Mouse (Mus musculus) lung, postnatal 4 days (tissue): Measurements from ENCODE around the gene Babam2.

Experiments
- DNase-seq, 2 experiments: peaks; one replicate each; pipeline ENCODE4 v3.0.0; 2021

Babam2 gene

GRCm38 (mm10) chr5:32089481-32089880 lies 392.0 kb downstream of the Babam2 start:
- no peak for DNase-seq

DNA sequence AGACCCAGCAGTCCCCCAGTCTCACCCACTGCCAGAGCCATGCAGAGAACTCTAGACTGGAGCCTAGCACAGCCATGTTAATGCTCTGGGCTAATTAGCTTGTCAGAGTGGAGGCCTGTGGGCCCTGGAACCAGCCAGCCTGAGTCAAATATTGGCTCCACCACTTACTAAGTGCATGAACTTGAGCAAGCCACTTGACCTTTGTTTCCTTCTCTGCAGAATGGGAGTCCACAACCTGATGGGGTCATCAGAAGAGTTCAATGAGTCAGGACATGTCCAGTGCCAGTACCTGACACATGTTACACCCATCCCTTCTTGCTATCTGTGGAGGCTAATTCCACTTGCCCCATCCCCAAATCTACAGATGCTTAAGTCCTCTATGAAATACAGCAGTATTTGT lies 394.8 kb downstream of the Babam2 start:
- DNase-seq = no peak

GRCm38 (mm10) chr5:32098691-32099090 lies 401.2 kb downstream of the Babam2 start:
- DNase-seq = peak in 1 of 2 experiments; percentile 46

- peak; percentile 65 to 76 for DNase-seq
Measured at GRCm38 (mm10) chr5:32102484-32102883, 405.0 kb downstream of the Babam2 start.

DNA sequence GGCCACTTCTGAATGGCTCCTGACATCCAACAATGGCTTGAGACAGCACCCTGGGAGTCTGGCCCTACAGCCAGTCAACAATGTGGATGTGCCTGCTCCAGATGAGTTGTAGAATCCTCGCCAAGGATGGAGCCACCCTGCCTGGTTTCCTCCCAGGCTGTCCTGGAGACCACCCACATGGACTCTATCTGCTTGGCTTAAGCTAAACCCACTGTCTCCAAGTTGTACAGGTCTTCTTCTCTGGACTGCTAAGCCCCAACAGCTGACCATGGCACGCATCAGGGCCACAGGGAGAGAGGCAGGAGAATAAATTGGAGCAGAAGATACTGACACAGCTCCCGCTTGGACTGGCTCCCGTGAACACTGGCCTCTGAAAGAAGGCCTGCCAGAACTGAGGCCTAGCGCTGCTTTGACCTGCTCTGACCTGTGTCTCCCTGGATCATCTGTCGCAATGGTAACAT lies 405.5 kb downstream of the Babam2 start:
- peak in 1 of 2 experiments; percentile 34 for DNase-seq

DNA sequence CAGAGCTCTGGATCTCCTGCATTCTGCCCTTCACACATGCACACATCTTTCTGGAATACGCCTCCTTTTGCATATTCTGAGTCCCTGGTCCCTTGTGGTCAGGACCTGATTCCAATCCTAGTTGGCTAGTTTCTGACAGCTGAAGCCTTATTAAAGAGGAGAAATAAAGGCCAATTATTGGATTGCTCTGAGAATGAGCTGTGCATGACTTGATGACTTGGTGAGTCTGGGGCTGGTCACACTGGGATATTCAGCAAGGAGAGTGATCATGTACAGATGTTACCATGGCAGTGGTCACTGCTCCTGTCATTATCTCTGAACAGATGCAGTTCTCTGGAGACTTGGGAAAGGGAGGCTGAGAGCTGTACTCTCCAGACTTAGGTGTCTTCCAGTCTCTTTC lies 406.1 kb downstream of the Babam2 start:
- DNase-seq = no peak

- DNase-seq = peak in 1 of 2 experiments; percentile 39
Measured at GRCm38 (mm10) chr5:32104119-32104990, 406.9 kb downstream of the Babam2 start.

GRCm38 (mm10) chr5:32106473-32107140 lies 409.1 kb downstream of the Babam2 start:
- no peak for DNase-seq

GRCm38 (mm10) chr5:32110651-32111050 lies 413.2 kb downstream of the Babam2 start:
- no peak for DNase-seq

- peak in 1 of 2 experiments; percentile 36 for DNase-seq
Measured at GRCm38 (mm10) chr5:32112206-32112916, 414.9 kb downstream of the Babam2 start.

- DNase-seq = peak in 1 of 2 experiments; percentile 46
Measured at GRCm38 (mm10) chr5:32120901-32121376, 423.5 kb downstream of the Babam2 start.

- peak in 1 of 2 experiments; percentile 30 for DNase-seq
Measured at GRCm38 (mm10) chr5:32121936-32122335, 424.5 kb downstream of the Babam2 start.

DNA sequence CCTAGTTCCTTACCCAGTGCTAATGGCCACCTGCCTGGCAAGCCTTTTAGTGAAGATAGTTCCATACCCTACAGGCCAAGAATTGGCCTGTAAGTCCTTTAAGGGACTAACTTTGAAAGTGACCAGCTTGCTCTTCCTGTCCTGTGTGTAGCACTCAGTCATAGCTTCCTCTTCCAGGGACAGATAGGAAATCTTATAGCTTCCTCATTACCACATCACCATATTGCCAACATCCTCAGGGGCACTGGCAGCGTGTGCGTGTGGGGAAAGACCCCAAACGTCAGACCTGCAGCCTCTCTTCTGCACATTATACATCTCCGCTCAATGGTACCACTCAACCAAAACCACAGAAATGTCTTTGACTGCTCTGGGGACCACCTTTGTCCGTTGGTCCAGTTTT lies 424.9 kb downstream of the Babam2 start:
- no peak for DNase-seq

- DNase-seq = no peak
Measured at GRCm38 (mm10) chr5:32124957-32125356, 427.5 kb downstream of the Babam2 start.

GRCm38 (mm10) chr5:32127226-32127625 lies 429.7 kb downstream of the Babam2 start:
- no peak for DNase-seq

DNA sequence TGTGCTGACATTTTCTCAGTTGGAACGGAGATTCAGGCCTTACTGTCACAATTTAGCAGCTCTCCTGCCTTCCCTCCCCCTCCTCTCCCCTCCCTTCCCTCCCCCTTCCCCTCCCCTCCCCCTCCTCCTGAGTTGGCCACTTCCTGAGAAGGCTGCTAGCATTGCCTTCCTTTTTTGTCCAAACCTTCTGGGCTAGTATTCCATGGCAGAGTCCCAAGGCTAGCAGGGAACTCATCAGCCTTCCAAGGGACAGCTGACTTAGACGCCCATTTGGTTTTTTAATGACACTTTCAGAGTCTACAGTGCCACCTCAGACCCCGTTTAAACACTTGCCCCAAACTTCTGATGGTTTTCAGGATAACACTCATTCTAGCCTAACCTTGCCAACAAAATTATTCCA lies 430.4 kb downstream of the Babam2 start:
- DNase-seq = no peak

DNA sequence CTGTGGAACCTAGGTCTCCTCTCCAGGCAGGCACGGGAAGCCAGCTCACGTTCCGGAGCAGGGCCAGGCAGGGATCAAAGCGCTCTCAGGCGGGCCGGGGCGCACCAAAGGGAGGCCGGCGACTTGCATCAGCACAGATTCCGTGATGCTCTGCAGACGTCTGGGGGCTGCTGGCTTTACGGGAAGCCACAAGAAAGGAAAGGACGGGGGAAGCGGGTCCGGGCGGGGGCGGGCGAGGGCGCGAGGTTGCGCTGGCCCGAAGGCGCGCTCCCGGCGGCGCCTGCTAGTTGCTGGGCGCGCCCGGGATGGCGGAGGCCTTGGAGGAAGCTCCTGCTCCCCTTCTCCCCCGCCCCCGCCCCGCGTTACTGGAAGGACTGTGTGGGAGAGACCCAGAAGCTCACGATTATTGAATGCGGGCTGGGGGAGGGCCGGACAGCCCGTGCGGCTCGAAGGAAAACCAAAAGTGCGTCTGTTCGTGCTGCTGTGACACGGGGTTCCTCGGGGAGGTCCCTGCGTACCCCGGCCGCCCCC lies 435.6 kb downstream of the Babam2 start:
- peak; percentile 78 to 85 for DNase-seq

GRCm38 (mm10) chr5:32133549-32134004 lies 436.1 kb downstream of the Babam2 start:
- DNase-seq = peak; percentile 88 to 93

- peak; percentile 57 to 59 for DNase-seq
Measured at GRCm38 (mm10) chr5:32134051-32134732, 436.7 kb downstream of the Babam2 start.
